Comparison of ENCODE assay signal across 22 mouse cellular contexts in the genomic region with DNA sequence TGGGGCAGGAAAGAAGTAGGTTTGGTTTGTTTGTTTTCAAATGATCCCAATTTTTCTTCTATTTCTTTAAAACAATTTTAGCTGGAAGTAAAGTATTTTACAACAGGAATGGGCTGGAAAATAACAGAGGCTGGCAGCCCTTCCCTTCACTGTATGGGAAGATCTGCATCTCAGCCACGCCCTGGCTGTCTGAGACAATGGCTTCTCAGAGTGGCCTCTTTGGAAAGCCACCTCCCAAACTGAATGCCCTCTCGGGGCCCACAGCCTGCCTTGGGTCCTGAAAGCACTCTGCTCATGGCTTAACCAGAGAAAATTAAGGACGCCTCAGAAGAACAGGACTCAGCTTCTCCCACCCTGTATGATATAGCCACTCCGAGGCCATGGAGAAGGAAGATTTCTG. TPM values are rescaled to one million over a fixed set of nuclear protein-coding genes. Genes with fewer than 3 reads are reported as not detected.
DNase-seq lines count a peak whose midpoint lies in the region; ATAC-seq and TF ChIP-seq lines count a peak whose summit lies in the region.
"Had no signal": no experiment of that assay in that cellular context is flagged by ENCODE, and none has a peak within 500 bp of the region (broad histone marks: within the 10 kb centered on the region; RNA-seq: fewer than 3 reads in every experiment).

No protein-coding gene starts in this region.

- H3K36me3 ChIP-seq in hindbrain, embryonic 12.5 days: peaks cover 55% of the 10 kb centered on the region
- peaks cover 40% of the 10 kb centered on the region; the same call in 1 of the 2 replicates for H3K36me3 ChIP-seq in hindbrain, postnatal 0 days (ENCODE audit: insufficient read depth, low read length)
- peaks cover 68% of the 10 kb centered on the region for H3K36me3 ChIP-seq in midbrain, embryonic 10.5 days
- H3K36me3 ChIP-seq in midbrain, postnatal 0 days (ENCODE audit: insufficient read depth, low read length): peaks cover 52% of the 10 kb centered on the region

- no peaks in the 10 kb centered on the region for H3K27me3 ChIP-seq in hindbrain, embryonic 12.5 days
- no peaks in the 10 kb centered on the region for H3K27me3 ChIP-seq in hindbrain, postnatal 0 days (ENCODE audit: insufficient read depth, low read length)
- peaks cover 2% of the 10 kb centered on the region; the same call in 1 of the 2 replicates for H3K27me3 ChIP-seq in midbrain, embryonic 10.5 days (ENCODE audit: low read depth, poor library complexity, severe bottlenecking)
- no peaks in the 10 kb centered on the region for H3K27me3 ChIP-seq in midbrain, postnatal 0 days (ENCODE audit: insufficient read depth, low read length)
- H3K27me3 ChIP-seq: forebrain, embryonic 13.5 days; hindbrain, embryonic 15.5 days had no signal

- no peak overlapping the region for H3K4me3 ChIP-seq in hindbrain, embryonic 12.5 days
- no peak overlapping the region for H3K4me3 ChIP-seq in hindbrain, postnatal 0 days (ENCODE audit: low read length)
- H3K4me3 ChIP-seq in midbrain, embryonic 10.5 days: no peak overlapping the region
- H3K4me3 ChIP-seq in midbrain, postnatal 0 days (ENCODE audit: low read depth, low read length): no peak overlapping the region
- H3K4me3 ChIP-seq: embryonic facial prominence, embryonic 10.5 days; forebrain, embryonic 13.5 days; hindbrain, embryonic 15.5 days; kidney, embryonic 15.5 days; limb, embryonic 13.5 days; myocyte had no signal

- no peak for ATAC-seq in hindbrain, embryonic 12.5 days (ENCODE audit: low FRiP score)
- no peak for ATAC-seq in hindbrain, postnatal 0 days
- no peak for ATAC-seq in midbrain, postnatal 0 days (ENCODE audit: low FRiP score)
- ATAC-seq: forebrain, embryonic 13.5 days; intestine, postnatal 0 days had no signal

- DNase-seq in hindbrain, postnatal 0 days (ENCODE audit: low spot score): no peak
- DNase-seq in midbrain, embryonic 10.5 days (ENCODE audit: low spot score): no peak
- no peak for DNase-seq in midbrain, postnatal 0 days (ENCODE audit: low spot score)
- DNase-seq in ES-CJ7 (ENCODE audit: low read depth, low spot score): peak; percentile 52
- peak; percentile 82 for DNase-seq in ZHBTc4 (ENCODE audit: low read depth, low spot score)
- no peak for DNase-seq in thymus, postnatal 25 days
- DNase-seq: cerebellum, adult 8-10 months; gastrocnemius, postnatal 36 days; kidney, postnatal 4 days; lung, adult 18-20 months; right cerebral cortex, postnatal 4 days; thymus, postnatal 14 days had no signal

- no peaks in the 10 kb centered on the region for H3K9me3 ChIP-seq in hindbrain, embryonic 12.5 days (replicated peaks)
- H3K9me3 ChIP-seq in hindbrain, postnatal 0 days (ENCODE audit: low read length): no peaks in the 10 kb centered on the region
- no peaks in the 10 kb centered on the region for H3K9me3 ChIP-seq in midbrain, embryonic 10.5 days (replicated peaks)
- no peaks in the 10 kb centered on the region for H3K9me3 ChIP-seq in midbrain, postnatal 0 days (ENCODE audit: low read length)
- H3K9me3 ChIP-seq: embryonic facial prominence, embryonic 10.5 days; forebrain, embryonic 13.5 days; G1E; hindbrain, embryonic 15.5 days; kidney, embryonic 15.5 days; limb, embryonic 13.5 days had no signal

- no peak for TF ChIP-seq CTCF in hindbrain, postnatal 0 days (IDR thresholded peaks at IDR 0.05; ENCODE audit: low read depth)
- no peak for TF ChIP-seq CTCF in midbrain, postnatal 0 days (IDR thresholded peaks at IDR 0.05)

- peak overlapping the region; percentile 26; the same call in 1 of the 2 replicates for H3K27ac ChIP-seq in hindbrain, embryonic 12.5 days
- H3K27ac ChIP-seq in hindbrain, postnatal 0 days: no peak overlapping the region
- H3K27ac ChIP-seq in midbrain, embryonic 10.5 days (replicated peaks): 0 out of 2 replicates have a peak overlapping the region, but pooled peaks have one; percentile 19
- H3K27ac ChIP-seq in midbrain, postnatal 0 days (ENCODE audit: low read depth, low read length): no peak overlapping the region
- H3K27ac ChIP-seq: embryonic facial prominence, embryonic 10.5 days; forebrain, embryonic 13.5 days; hindbrain, embryonic 15.5 days; kidney, embryonic 15.5 days; limb, embryonic 13.5 days; stomach, postnatal 0 days had no signal

- no peak overlapping the region for H3K4me2 ChIP-seq in hindbrain, embryonic 12.5 days (replicated peaks)
- no peak overlapping the region for H3K4me2 ChIP-seq in hindbrain, postnatal 0 days (ENCODE audit: low read depth, low read length)
- no peak overlapping the region for H3K4me2 ChIP-seq in midbrain, postnatal 0 days (ENCODE audit: low read depth, low read length, poor library complexity, severe bottlenecking)
- H3K4me2 ChIP-seq: forebrain, embryonic 13.5 days; hindbrain, embryonic 15.5 days; kidney, embryonic 15.5 days; limb, embryonic 13.5 days had no signal

- H3K4me1 ChIP-seq in hindbrain, embryonic 12.5 days: peaks cover 31% of the 10 kb centered on the region
- H3K4me1 ChIP-seq in hindbrain, postnatal 0 days (ENCODE audit: insufficient read depth, low read length): peaks cover 16% of the 10 kb centered on the region; the same call in 1 of the 2 replicates
- peaks cover 27% of the 10 kb centered on the region for H3K4me1 ChIP-seq in midbrain, embryonic 10.5 days
- peaks cover 9% of the 10 kb centered on the region; the same call in 1 of the 2 replicates for H3K4me1 ChIP-seq in midbrain, postnatal 0 days (ENCODE audit: insufficient read depth, low read length)

- WGBS in hindbrain, embryonic 12.5 days: 59% methylated on average over 4 of the region's 4 CpGs
- 64% methylated on average over 4 of the region's 4 CpGs for WGBS in hindbrain, postnatal 0 days
- WGBS in midbrain, embryonic 10.5 days: 75% methylated on average over 4 of the region's 4 CpGs
- 72% methylated on average over 4 of the region's 4 CpGs for WGBS in midbrain, postnatal 0 days

- H3K9ac ChIP-seq in hindbrain, embryonic 12.5 days: no peak overlapping the region
- H3K9ac ChIP-seq in hindbrain, postnatal 0 days (replicated peaks; ENCODE audit: low read length): no peak overlapping the region
- H3K9ac ChIP-seq in midbrain, postnatal 0 days (replicated peaks; ENCODE audit: low read length, poor library complexity, severe bottlenecking): no peak overlapping the region
- H3K9ac ChIP-seq: kidney, embryonic 15.5 days; limb, embryonic 13.5 days had no signal

RNA-seq across cellular contexts. Expression of a gene that starts 3.7 kb away (rescaled TPM):
- polyA plus RNA-seq in hindbrain, embryonic 12.5 days (2016; fragmentation: Nextera tagmentation; extraction: Ambion mirVana): 234 and 240 TPM in 2 replicates
- total RNA-seq in hindbrain, postnatal 0 days (2014; rRNA removed): 314 and 348 TPM in 2 replicates
- polyA plus RNA-seq in hindbrain, postnatal 0 days (2015; fragmentation: Nextera tagmentation; extraction: Ambion mirVana): 319 and 323 TPM in 2 replicates
- 212 and 239 TPM in 2 replicates for polyA plus RNA-seq in midbrain, embryonic 10.5 days (2016; fragmentation: Nextera tagmentation; extraction: Ambion mirVana)
- 274 and 309 TPM in 2 replicates for total RNA-seq in midbrain, postnatal 0 days (2014; rRNA removed)
- 318 and 345 TPM in 2 replicates for polyA plus RNA-seq in midbrain, postnatal 0 days (2015; fragmentation: Nextera tagmentation; extraction: Ambion mirVana)

RNA-seq across cellular contexts. Expression of a gene that starts 6.7 kb away (rescaled TPM):
- 70.0 and 76.6 TPM in 2 replicates for polyA plus RNA-seq in hindbrain, embryonic 12.5 days (2016; fragmentation: Nextera tagmentation; extraction: Ambion mirVana)
- total RNA-seq in hindbrain, postnatal 0 days (2014; rRNA removed): 231 and 249 TPM in 2 replicates
- polyA plus RNA-seq in hindbrain, postnatal 0 days (2015; fragmentation: Nextera tagmentation; extraction: Ambion mirVana): 98.4 and 103 TPM in 2 replicates
- polyA plus RNA-seq in midbrain, embryonic 10.5 days (2016; fragmentation: Nextera tagmentation; extraction: Ambion mirVana): 14.9 and 29.4 TPM in 2 replicates
- total RNA-seq in midbrain, postnatal 0 days (2014; rRNA removed): 244 and 249 TPM in 2 replicates
- polyA plus RNA-seq in midbrain, postnatal 0 days (2015; fragmentation: Nextera tagmentation; extraction: Ambion mirVana): 102 and 103 TPM in 2 replicates

RNA-seq across cellular contexts. Expression of a gene that starts 18.9 kb away (rescaled TPM):
- 17.9 and 19.8 TPM in 2 replicates for polyA plus RNA-seq in hindbrain, embryonic 12.5 days (2016; fragmentation: Nextera tagmentation; extraction: Ambion mirVana)
- 8.1 and 11.2 TPM in 2 replicates for total RNA-seq in hindbrain, postnatal 0 days (2014; rRNA removed)
- polyA plus RNA-seq in hindbrain, postnatal 0 days (2015; fragmentation: Nextera tagmentation; extraction: Ambion mirVana): 8.3 and 11.5 TPM in 2 replicates
- 11.9 and 13.0 TPM in 2 replicates for polyA plus RNA-seq in midbrain, embryonic 10.5 days (2016; fragmentation: Nextera tagmentation; extraction: Ambion mirVana)
- total RNA-seq in midbrain, postnatal 0 days (2014; rRNA removed): 8.2 and 10.0 TPM in 2 replicates
- 7.3 and 11.2 TPM in 2 replicates for polyA plus RNA-seq in midbrain, postnatal 0 days (2015; fragmentation: Nextera tagmentation; extraction: Ambion mirVana)

RNA-seq across cellular contexts. Expression of a gene that starts 41.7 kb away (rescaled TPM):
- 142 and 152 TPM in 2 replicates for polyA plus RNA-seq in hindbrain, embryonic 12.5 days (2016; fragmentation: Nextera tagmentation; extraction: Ambion mirVana)
- total RNA-seq in hindbrain, postnatal 0 days (2014; rRNA removed): 74.4 and 90.4 TPM in 2 replicates
- 104 TPM in 2 replicates for polyA plus RNA-seq in hindbrain, postnatal 0 days (2015; fragmentation: Nextera tagmentation; extraction: Ambion mirVana)
- polyA plus RNA-seq in midbrain, embryonic 10.5 days (2016; fragmentation: Nextera tagmentation; extraction: Ambion mirVana): 180 and 187 TPM in 2 replicates
- 62.6 and 84.3 TPM in 2 replicates for total RNA-seq in midbrain, postnatal 0 days (2014; rRNA removed)
- polyA plus RNA-seq in midbrain, postnatal 0 days (2015; fragmentation: Nextera tagmentation; extraction: Ambion mirVana): 103 and 112 TPM in 2 replicates

RNA-seq across cellular contexts. Expression of a gene that starts 51.9 kb away (rescaled TPM):
- 2.0 and 2.2 TPM in 2 replicates for polyA plus RNA-seq in hindbrain, embryonic 12.5 days (2016; fragmentation: Nextera tagmentation; extraction: Ambion mirVana)
- 1.0 and 1.5 TPM in 2 replicates for total RNA-seq in hindbrain, postnatal 0 days (2014; rRNA removed)
- polyA plus RNA-seq in hindbrain, postnatal 0 days (2015; fragmentation: Nextera tagmentation; extraction: Ambion mirVana): 1.2 and 1.3 TPM in 2 replicates
- 1.1 and 1.3 TPM in 2 replicates for polyA plus RNA-seq in midbrain, embryonic 10.5 days (2016; fragmentation: Nextera tagmentation; extraction: Ambion mirVana)
- 0.24 and 1.2 TPM in 2 replicates for total RNA-seq in midbrain, postnatal 0 days (2014; rRNA removed)
- 0.91 and 1.0 TPM in 2 replicates for polyA plus RNA-seq in midbrain, postnatal 0 days (2015; fragmentation: Nextera tagmentation; extraction: Ambion mirVana)

Comparison
In these comparisons a context has a peak if more than half of its experiments do, and no peak if none do; other contexts are left out.
1. H3K27ac ChIP-seq: peak in hindbrain, embryonic 12.5 days (single experiment) and midbrain, embryonic 10.5 days (single experiment); none in hindbrain, postnatal 0 days (single experiment) and midbrain, postnatal 0 days (single experiment).
2. DNase-seq: peak in ES-CJ7 (single experiment) and ZHBTc4 (single experiment); none in hindbrain, postnatal 0 days (single experiment), midbrain, embryonic 10.5 days (single experiment), midbrain, postnatal 0 days (single experiment) and thymus, postnatal 25 days (single experiment).